Comparison of ENCODE assay signal across 7 mouse cellular contexts in the genomic region with DNA sequence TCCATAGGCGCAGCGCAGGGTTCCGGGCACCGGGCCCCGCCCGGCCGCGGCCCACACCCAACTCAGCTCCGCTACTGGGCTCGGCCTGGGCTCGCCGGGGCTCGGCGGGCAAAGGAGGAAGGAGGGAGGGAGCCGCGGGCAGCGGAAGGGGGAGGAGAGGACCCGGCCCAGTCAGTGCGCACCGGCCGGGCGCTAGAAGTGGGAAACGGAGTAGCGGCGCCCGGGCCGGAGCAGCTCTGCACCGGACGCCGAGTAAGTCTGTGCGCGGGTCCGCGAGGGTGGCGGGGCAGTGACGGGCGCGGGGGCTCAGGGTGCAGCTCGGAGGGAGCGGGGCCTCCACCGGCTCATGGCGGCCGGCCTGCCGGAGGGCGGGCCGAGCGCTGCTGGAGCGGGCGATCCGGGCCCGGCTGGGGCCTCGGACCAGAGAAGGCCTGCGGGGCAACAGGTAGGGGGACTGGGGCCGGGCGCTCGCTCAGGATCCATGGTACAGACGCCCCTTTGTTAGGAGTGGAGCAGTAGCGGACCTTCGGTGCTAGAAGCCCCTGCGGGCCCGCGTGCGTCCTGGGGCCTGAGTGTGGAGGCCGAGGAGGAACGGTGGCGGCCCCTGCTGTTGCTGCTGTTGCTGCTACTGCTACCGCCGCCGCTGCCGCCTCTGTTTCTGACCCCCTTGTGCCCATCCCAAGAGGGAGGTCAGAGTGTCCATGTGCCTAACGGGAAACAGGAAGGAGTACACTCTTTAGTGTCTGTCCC. TPM values are rescaled to one million over a fixed set of nuclear protein-coding genes. Genes with fewer than 3 reads are reported as not detected.
A peak's percentile ranks its signal among the peaks of the same experiment; 100 is the strongest.
DNase-seq lines count a peak whose midpoint lies in the region; ATAC-seq lines count a peak whose summit lies in the region.

No protein-coding gene starts in this region.

- peak overlapping the region; percentile 68 for H3K4me2 ChIP-seq in midbrain, embryonic 12.5 days (replicated peaks)

- H3K9me3 ChIP-seq in limb, embryonic 10.5 days (replicated peaks), result no peaks in the 10 kb centered on the region
- H3K9me3 ChIP-seq in midbrain, embryonic 12.5 days, result no peaks in the 10 kb centered on the region

- H3K27ac ChIP-seq in limb, embryonic 10.5 days, result peak overlapping the region; percentile 100
- H3K27ac ChIP-seq in midbrain, embryonic 12.5 days (replicated peaks), result peak overlapping the region; percentile 92

- peak; percentile 92 for DNase-seq in gastrocnemius, postnatal 10 days
- peak; percentile 93 for DNase-seq in limb, embryonic 10.5 days (ENCODE audit: low spot score)
- peak; percentile 81 for DNase-seq in skeletal muscle tissue, adult 2 months (ENCODE audit: low read depth, low spot score)

- peak overlapping the region; percentile 98 for H3K4me3 ChIP-seq in limb, embryonic 10.5 days
- H3K4me3 ChIP-seq in midbrain, embryonic 12.5 days, result peak overlapping the region; percentile 80

- ATAC-seq in activated CD4-positive, CD25-positive, alpha-beta regulatory T cell, adult 4 months, result peak; percentile 90
- ATAC-seq in common myeloid progenitor, adult 5-6 weeks (replicated peaks; ENCODE audit: low read depth, poor library complexity, severe bottlenecking), result peak; percentile 57
- peak; percentile 86 for ATAC-seq in inflammation-experienced regulatory T-cells, adult 6 months
- ATAC-seq in midbrain, embryonic 12.5 days (ENCODE audit: low FRiP score, low read depth), result peak; percentile 91

- H3K9ac ChIP-seq in midbrain, embryonic 12.5 days (replicated peaks), result peak overlapping the region; percentile 96

- no peaks in the 10 kb centered on the region for H3K27me3 ChIP-seq in limb, embryonic 10.5 days (ENCODE audit: low read depth, poor library complexity, severe bottlenecking)
- H3K27me3 ChIP-seq in midbrain, embryonic 12.5 days, result no peaks in the 10 kb centered on the region; the same call in 1 of the 2 replicates

- under 1% methylated on average over 71 of the region's 71 CpGs for WGBS in limb, embryonic 10.5 days
- WGBS in midbrain, embryonic 12.5 days, result under 1% methylated on average over 69 of the region's 71 CpGs

- H3K36me3 ChIP-seq in limb, embryonic 10.5 days, result peaks cover 24% of the 10 kb centered on the region
- peaks cover 4% of the 10 kb centered on the region; the same call in 1 of the 2 replicates for H3K36me3 ChIP-seq in midbrain, embryonic 12.5 days

- peaks cover 37% of the 10 kb centered on the region for H3K4me1 ChIP-seq in limb, embryonic 10.5 days
- peaks cover 38% of the 10 kb centered on the region for H3K4me1 ChIP-seq in midbrain, embryonic 12.5 days

RNA-seq across cellular contexts. Expression of a gene that starts 0.7 kb away (rescaled TPM):
- polyA plus RNA-seq in activated CD4-positive, CD25-positive, alpha-beta regulatory T cell, adult 4 months (2017; shearing (Covaris generic)), result 100 to 1,000 TPM; 139 to 172 TPM
- 94.9 and 102 TPM in 2 replicates for total RNA-seq in common myeloid progenitor, adult 5-6 weeks (2017)
- 10 to 100 TPM; 42.6 to 51.9 TPM for total RNA-seq in gastrocnemius, postnatal 10 days (2021)
- polyA plus RNA-seq in inflammation-experienced regulatory T-cells, adult 6 months (2017; shearing (Covaris generic)), result 100 to 1,000 TPM; 151 to 215 (median 154) TPM
- polyA plus RNA-seq in limb, embryonic 10.5 days (2016; fragmentation: Nextera tagmentation; extraction: Ambion mirVana), result 131 and 144 TPM in 2 replicates
- polyA plus RNA-seq in midbrain, embryonic 12.5 days (2016; fragmentation: Nextera tagmentation; extraction: Ambion mirVana), result 101 and 109 TPM in 2 replicates

RNA-seq across cellular contexts. Expression of a gene that starts 8.3 kb away (rescaled TPM):
- polyA plus RNA-seq in activated CD4-positive, CD25-positive, alpha-beta regulatory T cell, adult 4 months (2017; shearing (Covaris generic)), result under 1 TPM in 1 of 2 experiments, not detected in 1; 0.83 TPM
- 5.9 and 12.1 TPM in 2 replicates for total RNA-seq in common myeloid progenitor, adult 5-6 weeks (2017)
- under 1 TPM; 0.27 to 0.63 TPM for total RNA-seq in gastrocnemius, postnatal 10 days (2021)
- under 1 TPM; 0.64 to 0.92 (median 0.91) TPM for polyA plus RNA-seq in inflammation-experienced regulatory T-cells, adult 6 months (2017; shearing (Covaris generic))
- 1.2 and 1.6 TPM in 2 replicates for polyA plus RNA-seq in limb, embryonic 10.5 days (2016; fragmentation: Nextera tagmentation; extraction: Ambion mirVana)
- 1.0 and 1.1 TPM in 2 replicates for polyA plus RNA-seq in midbrain, embryonic 12.5 days (2016; fragmentation: Nextera tagmentation; extraction: Ambion mirVana)

RNA-seq across cellular contexts. Expression of a gene that starts 33.4 kb away (rescaled TPM):
- 1 to 10 TPM; 6.3 to 9.7 TPM for polyA plus RNA-seq in activated CD4-positive, CD25-positive, alpha-beta regulatory T cell, adult 4 months (2017; shearing (Covaris generic))
- total RNA-seq in common myeloid progenitor, adult 5-6 weeks (2017), result 8.4 and 10.3 TPM in 2 replicates
- total RNA-seq in gastrocnemius, postnatal 10 days (2021), result 10 to 100 TPM; 38.1 to 46.8 TPM
- polyA plus RNA-seq in inflammation-experienced regulatory T-cells, adult 6 months (2017; shearing (Covaris generic)), result 10 to 100 TPM in 1 of 3 experiments, 1 to 10 TPM in 2; 7.5 to 11.0 (median 8.8) TPM
- polyA plus RNA-seq in limb, embryonic 10.5 days (2016; fragmentation: Nextera tagmentation; extraction: Ambion mirVana), result 27.7 and 30.5 TPM in 2 replicates
- 33.1 and 35.7 TPM in 2 replicates for polyA plus RNA-seq in midbrain, embryonic 12.5 days (2016; fragmentation: Nextera tagmentation; extraction: Ambion mirVana)

RNA-seq across cellular contexts. Expression of a gene that starts 34.1 kb away (rescaled TPM):
- polyA plus RNA-seq in activated CD4-positive, CD25-positive, alpha-beta regulatory T cell, adult 4 months (2017; shearing (Covaris generic)), result 10 to 100 TPM; 19.3 to 21.6 TPM
- 26.2 and 31.4 TPM in 2 replicates for total RNA-seq in common myeloid progenitor, adult 5-6 weeks (2017)
- 10 to 100 TPM; 19.8 to 21.7 TPM for total RNA-seq in gastrocnemius, postnatal 10 days (2021)
- polyA plus RNA-seq in inflammation-experienced regulatory T-cells, adult 6 months (2017; shearing (Covaris generic)), result 10 to 100 TPM; 17.8 to 18.5 (median 18.3) TPM
- polyA plus RNA-seq in limb, embryonic 10.5 days (2016; fragmentation: Nextera tagmentation; extraction: Ambion mirVana), result 25.8 and 33.0 TPM in 2 replicates
- 46.6 and 47.6 TPM in 2 replicates for polyA plus RNA-seq in midbrain, embryonic 12.5 days (2016; fragmentation: Nextera tagmentation; extraction: Ambion mirVana)

RNA-seq across cellular contexts. Expression of a gene that starts 41.7 kb away (rescaled TPM):
- polyA plus RNA-seq in activated CD4-positive, CD25-positive, alpha-beta regulatory T cell, adult 4 months (2017; shearing (Covaris generic)), result 10 to 100 TPM; 16.9 to 25.5 TPM
- 35.8 and 44.9 TPM in 2 replicates for total RNA-seq in common myeloid progenitor, adult 5-6 weeks (2017)
- 10 to 100 TPM; 12.6 to 17.2 TPM for total RNA-seq in gastrocnemius, postnatal 10 days (2021)
- polyA plus RNA-seq in inflammation-experienced regulatory T-cells, adult 6 months (2017; shearing (Covaris generic)), result 10 to 100 TPM; 16.9 to 24.2 (median 18.5) TPM
- polyA plus RNA-seq in limb, embryonic 10.5 days (2016; fragmentation: Nextera tagmentation; extraction: Ambion mirVana), result 57.1 and 62.9 TPM in 2 replicates
- 60.2 and 62.3 TPM in 2 replicates for polyA plus RNA-seq in midbrain, embryonic 12.5 days (2016; fragmentation: Nextera tagmentation; extraction: Ambion mirVana)

Comparison
In these comparisons a context has a peak if more than half of its experiments do, and no peak if none do; other contexts are left out.
1. Peak in every context shown above with its lines: DNase-seq, ATAC-seq, H3K4me3 ChIP-seq and H3K27ac ChIP-seq.